Mouse (Mus musculus) E14TG2a.4 (cell line): ENCODE measurements around the gene Pomc.
A peak's percentile ranks its signal among the peaks of the same experiment; 100 is the strongest.
"Not testable (repeated sequence)": the region's sequence is repeated elsewhere in the genome, so short reads cannot be mapped to it uniquely, and the experiment has no call there.

Experiments used
- H3K27me3 ChIP-seq: 2 replicates; pipeline ENCODE4 v1.6.1; 2014; ENCODE audit warnings: low read length, control low read depth; ENCODE audit not compliant: insufficient read depth
- H3K36me3 ChIP-seq: 2 replicates; pipeline ENCODE4 v1.6.1; 2014; ENCODE audit warnings: low read length, control low read depth; ENCODE audit not compliant: insufficient read depth
- H3K4me1 ChIP-seq: replicated peaks from 2 replicates; pipeline ENCODE4 v1.6.1; 2014; ENCODE audit warnings: low read depth, low read length, control low read depth
- H3K4me3 ChIP-seq: replicated peaks from 2 replicates; pipeline ENCODE4 v1.5.1; 2014; ENCODE audit warnings: mild to moderate bottlenecking, low read length
- H3K9me3 ChIP-seq: 2 replicates; pipeline ENCODE4 v1.6.1; 2014; ENCODE audit warnings: low read length, control low read depth
- CTCF ChIP-seq: conservative IDR thresholded peaks from 2 replicates; pipeline ENCODE4 v1.5.1; 2014; ENCODE audit warnings: low read length
- NANOG ChIP-seq: IDR thresholded peaks from 2 replicates; pipeline ENCODE4 v1.6.1; 2014; ENCODE audit warnings: borderline replicate concordance, low read length, mixed read lengths
- POU5F1 ChIP-seq: IDR thresholded peaks from 2 replicates; pipeline ENCODE4 v1.6.1; 2014; ENCODE audit warnings: low read length, borderline replicate concordance

The Pomc gene

GRCm38 (mm10) chr12:3917668-3918341 lies 36.9 kb upstream of the Pomc start:
- H3K4me3 ChIP-seq = no peak overlapping the region
- peaks cover 7% of the 10 kb centered on the region for H3K36me3 ChIP-seq
- TF ChIP-seq POU5F1 = no peak
- peaks cover 26% of the 10 kb centered on the region for H3K4me1 ChIP-seq
- 0 out of 2 replicates have a peak, but pooled peaks cover 4% of the 10 kb centered on the region for H3K27me3 ChIP-seq
- peaks cover 26% of the 10 kb centered on the region for H3K9me3 ChIP-seq

- 0 out of 2 replicates have a peak, but pooled peaks cover 4% of the 10 kb centered on the region for H3K27me3 ChIP-seq
- TF ChIP-seq CTCF (no peak), NANOG (no peak), POU5F1 (no peak)
- H3K36me3 ChIP-seq = peaks cover 7% of the 10 kb centered on the region
- peaks cover 26% of the 10 kb centered on the region for H3K9me3 ChIP-seq
- peaks cover 26% of the 10 kb centered on the region for H3K4me1 ChIP-seq
- H3K4me3 ChIP-seq = no peak overlapping the region
These were observed 36.2 kb upstream of the Pomc start for GRCm38 (mm10) chr12:3918577-3918976.

- Histone ChIP-seq H3K27me3 (0 out of 2 replicates have a peak, but pooled peaks cover 4% of the 10 kb centered on the region), H3K9me3 (peaks cover 26% of the 10 kb centered on the region), H3K4me3 (no peak overlapping the region), H3K4me1 (peaks cover 26% of the 10 kb centered on the region), H3K36me3 (peaks cover 7% of the 10 kb centered on the region)
- no peak for TF ChIP-seq POU5F1
- TF ChIP-seq NANOG = no peak
- no peak for TF ChIP-seq CTCF
These were observed 35.3 kb upstream of the Pomc start for GRCm38 (mm10) chr12:3919423-3919822.

GRCm38 (mm10) chr12:3926127-3926526 lies 28.6 kb upstream of the Pomc start:
- no peaks in the 10 kb centered on the region for H3K9me3 ChIP-seq
- H3K4me1 ChIP-seq = peaks cover 10% of the 10 kb centered on the region
- no peaks in the 10 kb centered on the region for H3K36me3 ChIP-seq
- H3K4me3 ChIP-seq = no peak overlapping the region
- peaks cover 11% of the 10 kb centered on the region; the same call in 1 of the 2 replicates for H3K27me3 ChIP-seq
- TF ChIP-seq POU5F1 (no peak), CTCF (peak; percentile 89), NANOG (no peak)

GRCm38 (mm10) chr12:3928841-3929240 lies 25.9 kb upstream of the Pomc start:
- Histone ChIP-seq H3K9me3 (no peaks in the 10 kb centered on the region), H3K4me1 (no peaks in the 10 kb centered on the region), H3K4me3 (no peak overlapping the region), H3K36me3 (no peaks in the 10 kb centered on the region), H3K27me3 (peaks cover 8% of the 10 kb centered on the region; the same call in 1 of the 2 replicates)
- TF ChIP-seq NANOG (no peak), POU5F1 (no peak), CTCF (no peak)

- H3K9me3 ChIP-seq, H3K4me1 ChIP-seq, H3K36me3 ChIP-seq, H3K27me3 ChIP-seq, H3K4me3 ChIP-seq: not testable (repeated sequence)
These were observed 24.5 kb upstream of the Pomc start for GRCm38 (mm10) chr12:3930090-3930865.

GRCm38 (mm10) chr12:3942026-3942425 lies 12.7 kb upstream of the Pomc start:
- Histone ChIP-seq H3K36me3 (no peaks in the 10 kb centered on the region), H3K9me3 (no peaks in the 10 kb centered on the region)
- TF ChIP-seq CTCF (no peak), NANOG (no peak), POU5F1 (no peak)

GRCm38 (mm10) chr12:3944454-3945073 lies 10.2 kb upstream of the Pomc start:
- TF ChIP-seq POU5F1 = no peak
- no peak for TF ChIP-seq CTCF
- TF ChIP-seq NANOG = no peak
- H3K4me1 ChIP-seq = peaks cover 9% of the 10 kb centered on the region
- no peak overlapping the region for H3K4me3 ChIP-seq
- no peaks in the 10 kb centered on the region for H3K9me3 ChIP-seq
- peaks cover 28% of the 10 kb centered on the region for H3K27me3 ChIP-seq
- no peaks in the 10 kb centered on the region for H3K36me3 ChIP-seq

More at GRCm38 (mm10) chr12:3942026-3942425, 12.7 kb upstream of the Pomc start:
- H3K4me3 ChIP-seq = peak overlapping the region; percentile 48
- peaks cover 12% of the 10 kb centered on the region for H3K4me1 ChIP-seq
- peaks cover 16% of the 10 kb centered on the region for H3K27me3 ChIP-seq
